Mouse (Mus musculus) c-Kit-positive CD71-positive TER-119-negative erythroid progenitor cells, embryonic 14.5 days (primary cell): ENCODE data around the gene Chst12.

Source experiments
- DNase-seq: peaks from one replicate; pipeline ENCODE4 v3.0.0-alpha.2; 2013; ENCODE audit warnings: low read depth

The Chst12 gene

GRCm38 (mm10) chr5:140517159-140517920, 12.0 kb downstream of the Chst12 start:
- no peak for DNase-seq

- no peak for DNase-seq
Measured at GRCm38 (mm10) chr5:140517921-140518230, 12.5 kb downstream of the Chst12 start.

DNA sequence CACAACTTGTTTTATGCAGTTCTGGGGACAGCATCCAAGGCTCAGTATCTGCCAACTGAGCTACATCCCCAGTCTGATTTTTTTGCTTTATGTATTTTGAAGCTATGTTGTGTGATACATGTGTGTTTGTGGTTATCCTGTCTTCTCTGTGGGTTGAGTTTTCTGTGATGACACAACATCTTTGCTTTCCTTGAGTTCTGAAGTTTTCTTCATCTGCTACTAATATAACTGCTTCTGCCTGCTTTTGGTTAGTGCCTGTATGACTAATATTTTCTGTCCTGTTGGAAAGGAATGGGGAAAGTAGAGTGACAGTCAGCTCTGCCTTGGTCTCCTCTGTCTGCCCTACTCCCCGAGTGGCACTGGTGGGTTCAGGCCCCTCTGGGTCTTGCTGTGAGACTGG, 15.8 kb downstream of the Chst12 start:
- no peak for DNase-seq

DNA sequence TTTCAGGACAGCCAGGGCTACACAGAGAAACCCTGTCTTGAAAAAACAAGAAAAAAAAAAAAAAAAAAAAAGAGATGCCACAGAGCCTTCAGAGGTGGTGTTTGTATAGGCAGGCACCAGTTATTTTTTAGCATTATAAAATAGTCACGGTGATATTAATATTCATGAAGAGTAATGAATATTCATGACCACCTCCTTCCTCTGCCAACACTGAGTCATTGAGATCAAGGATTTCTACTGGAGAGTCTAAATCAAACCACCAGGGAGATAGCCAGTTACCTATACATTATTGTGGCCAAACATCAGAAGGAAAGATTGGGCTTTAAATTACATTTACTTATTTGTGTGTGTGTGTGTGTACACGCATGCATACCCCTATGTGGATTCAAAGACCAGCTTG, 21.4 kb downstream of the Chst12 start:
- DNase-seq = no peak

- DNase-seq = peak; percentile 50
Measured at GRCm38 (mm10) chr5:140538111-140538683, 32.8 kb downstream of the Chst12 start.

DNA sequence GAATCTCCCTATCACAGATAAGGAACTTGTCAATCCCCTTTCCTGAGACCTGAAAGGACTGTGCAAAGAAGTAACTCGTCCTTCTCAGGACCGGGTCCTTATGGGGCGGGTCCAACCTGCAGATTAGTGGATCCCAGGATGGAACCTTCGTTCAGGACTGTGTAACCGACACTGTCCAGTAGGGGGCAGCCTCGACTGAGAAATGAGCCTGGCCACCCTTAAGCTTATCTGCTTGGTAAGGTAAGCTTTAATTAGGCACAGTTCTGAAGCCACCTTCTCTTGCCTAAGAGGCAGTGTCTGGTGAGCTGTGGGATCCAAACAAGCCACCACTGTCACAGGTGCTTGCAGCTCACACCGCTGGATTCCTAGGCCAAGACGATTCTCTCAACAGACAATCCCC, 34.8 kb downstream of the Chst12 start:
- DNase-seq = peak; percentile 63

DNA sequence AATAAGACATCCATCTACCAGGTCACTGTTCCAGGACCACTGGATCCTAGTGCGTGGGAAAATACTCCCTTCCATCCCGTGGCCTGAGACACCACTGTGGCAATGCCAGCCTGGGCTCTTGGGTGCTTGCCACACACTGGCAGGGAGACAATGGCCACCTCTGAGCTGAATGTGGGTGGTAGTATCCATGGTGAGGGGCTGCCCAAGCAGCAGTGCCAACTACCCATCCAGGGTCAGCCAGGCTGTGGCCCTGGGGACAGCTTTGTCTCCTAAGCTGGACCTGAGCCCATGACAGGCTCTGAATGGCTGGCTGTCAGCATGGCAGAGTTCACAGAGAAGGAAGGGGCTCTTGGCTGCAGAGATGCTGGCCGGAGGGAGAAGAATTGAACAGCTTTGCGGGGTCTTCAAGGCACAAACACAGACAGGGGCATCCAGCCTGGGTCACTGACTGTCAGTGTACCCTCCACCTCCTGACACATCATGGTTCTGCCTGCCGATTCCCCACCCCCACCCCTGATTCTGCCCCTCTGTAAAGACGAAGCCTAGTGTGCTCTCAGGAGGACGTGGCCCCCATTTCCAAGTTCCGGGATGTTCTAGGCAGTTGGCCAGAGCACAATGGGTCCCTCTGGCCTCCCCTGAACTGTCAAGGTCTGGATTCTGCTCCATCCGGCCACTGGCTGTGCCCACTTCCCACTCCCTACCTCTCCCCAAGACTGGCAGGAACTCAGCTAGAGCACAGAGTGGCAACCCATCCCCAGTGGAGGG, 37.6 kb downstream of the Chst12 start:
- no peak for DNase-seq

- no peak for DNase-seq
Measured at GRCm38 (mm10) chr5:140545651-140546050, 40.3 kb downstream of the Chst12 start.

GRCm38 (mm10) chr5:140546332-140546731, 41.0 kb downstream of the Chst12 start:
- no peak for DNase-seq

- DNase-seq = no peak
Measured at GRCm38 (mm10) chr5:140549306-140550047, 44.1 kb downstream of the Chst12 start.

DNA sequence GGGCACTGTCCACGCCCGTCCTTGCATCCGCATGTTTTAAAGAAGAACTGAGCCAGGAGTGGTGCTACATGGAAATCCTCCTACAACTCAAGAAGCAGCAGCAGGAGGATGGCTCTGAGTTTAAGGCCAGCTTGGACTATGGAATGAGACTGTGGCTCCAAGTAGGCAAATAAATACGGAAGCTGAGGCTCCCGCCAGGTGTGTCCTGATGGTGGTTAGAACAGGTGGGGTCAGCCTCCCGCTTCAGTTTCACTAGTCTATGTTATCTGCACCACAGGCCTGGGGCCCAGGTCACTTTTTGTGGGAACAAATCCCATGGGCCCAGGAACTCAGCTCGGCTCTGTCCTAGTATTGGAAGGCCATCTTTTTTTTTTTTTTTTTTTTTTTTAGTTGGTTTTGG, 48.4 kb downstream of the Chst12 start:
- DNase-seq = no peak

- DNase-seq = no peak
Measured at GRCm38 (mm10) chr5:140556859-140557258, 51.5 kb downstream of the Chst12 start.

- DNase-seq = no peak
Measured at GRCm38 (mm10) chr5:140562601-140563000, 57.3 kb downstream of the Chst12 start.

DNA sequence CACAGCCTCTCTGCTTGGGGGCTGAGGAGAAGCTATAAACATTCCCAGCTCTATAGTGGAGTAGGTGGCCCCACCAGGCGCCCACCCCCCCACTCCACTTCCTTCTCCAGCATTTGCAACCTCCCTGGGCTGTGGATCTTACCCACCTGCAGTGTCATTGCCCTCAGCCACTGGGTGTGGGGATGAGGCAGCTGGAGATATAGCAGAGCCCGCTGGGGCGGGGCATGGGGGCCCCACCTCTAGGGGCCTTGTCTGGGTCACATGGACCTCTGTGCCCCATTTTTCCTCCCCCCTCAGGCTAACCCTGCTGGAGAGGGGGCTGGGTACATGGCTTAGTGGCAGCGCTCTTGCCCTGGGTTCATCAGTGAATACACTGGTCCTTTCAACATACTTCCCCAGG, 59.5 kb downstream of the Chst12 start, which contains the start of gene Grifin:
Grifin (minus strand) TSS at position 176 of the 400 bp plus-strand sequence.
- no peak for DNase-seq

GRCm38 (mm10) chr5:140565451-140565850, 60.1 kb downstream of the Chst12 start:
- no peak for DNase-seq

- DNase-seq = no peak
Measured at GRCm38 (mm10) chr5:140565856-140566255, 60.5 kb downstream of the Chst12 start.

DNA sequence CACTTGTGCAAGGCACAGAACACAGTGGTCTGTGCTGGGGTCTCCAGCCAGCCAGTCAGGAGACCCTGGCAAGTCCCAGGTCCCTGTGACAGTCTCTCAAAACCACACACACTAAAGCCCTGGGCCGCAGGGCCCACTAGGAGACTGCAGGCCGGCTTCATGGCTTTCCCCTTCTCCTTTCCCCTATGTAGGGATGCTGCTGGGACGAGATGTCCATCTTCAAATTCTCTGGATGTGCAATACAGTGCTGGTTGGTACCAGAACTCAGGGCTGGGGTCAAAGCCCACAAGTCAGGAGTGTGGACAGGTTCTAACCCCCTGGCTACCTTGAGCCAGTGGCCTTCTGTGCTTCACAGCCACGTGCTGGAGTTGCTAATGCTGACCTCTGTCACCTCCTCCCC, 60.9 kb downstream of the Chst12 start:
- no peak for DNase-seq

DNA sequence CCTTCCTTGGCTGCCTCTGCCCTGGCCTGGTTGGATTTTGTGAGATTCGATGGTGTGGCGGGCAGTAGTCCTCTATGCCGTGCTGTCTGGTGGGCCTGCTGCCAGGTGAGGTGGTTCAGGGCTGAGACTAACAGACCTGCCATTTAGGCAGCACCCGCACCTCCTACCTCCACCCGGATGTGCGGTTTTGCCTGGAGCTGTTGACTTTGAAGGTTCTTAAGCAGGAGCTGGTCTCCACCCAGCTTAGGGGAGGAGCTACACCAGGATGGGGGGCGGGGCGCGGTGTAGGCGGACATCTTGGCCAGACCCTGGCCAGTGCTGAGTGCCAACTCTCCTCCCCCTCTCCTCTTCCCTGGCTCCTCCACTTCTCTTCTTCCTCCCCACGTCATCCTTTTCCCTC, 62.0 kb downstream of the Chst12 start:
- DNase-seq = peak; percentile 54

- no peak for DNase-seq
Measured at GRCm38 (mm10) chr5:140567751-140568150, 62.4 kb downstream of the Chst12 start.

GRCm38 (mm10) chr5:140568321-140568970, 63.1 kb downstream of the Chst12 start:
- DNase-seq = peak; percentile 63

- no peak for DNase-seq
Measured at GRCm38 (mm10) chr5:140569032-140569595, 63.8 kb downstream of the Chst12 start.
